Mouse (Mus musculus) small intestine, adult 2 months (tissue): ENCODE data around the gene Smyd2.

Source experiments
- CTCF ChIP-seq: fragments of 200-500 bp; IDR thresholded peaks from 2 replicates; pipeline ENCODE4 v1.5.1; 2012; ENCODE audit warnings: low read depth, mild to moderate bottlenecking, control low read depth, inconsistent platforms, low read length, moderate library complexity, mixed read lengths; ENCODE audit not compliant: insufficient replicate concordance, insufficient read length; ENCODE audit errors: extremely low read depth
- POLR2A ChIP-seq: fragments of 200-500 bp; IDR thresholded peaks from 2 replicates; pipeline ENCODE4 v1.6.1; 2012; ENCODE audit warnings: low read depth, mild to moderate bottlenecking, control low read depth, inconsistent platforms, low read length, moderate library complexity

GRCm38 (mm10) chr1:189897861-189898260 is 24.3 kb downstream of the Smyd2 start:
- TF ChIP-seq POLR2A (no peak), CTCF (no peak)
